Mouse (Mus musculus) cerebellum, adult 18-20 months (tissue): ENCODE measurements around the gene Cnot4.

Source experiments
- DNase-seq, 2 experiments: peaks; one replicate each; pipeline ENCODE4 v3.0.0; 2021

The Cnot4 gene

GRCm38 (mm10) chr6:35032704-35033103 lies 100.8 kb downstream of the Cnot4 start:
- no peak for DNase-seq

GRCm38 (mm10) chr6:35030811-35031210 lies 102.7 kb downstream of the Cnot4 start:
- DNase-seq = no peak

- DNase-seq = no peak
Measured at GRCm38 (mm10) chr6:35030226-35030625, 103.3 kb downstream of the Cnot4 start.

GRCm38 (mm10) chr6:35028023-35028422 lies 105.5 kb downstream of the Cnot4 start:
- DNase-seq = no peak

- peak; percentile 20 to 40 for DNase-seq
Measured at GRCm38 (mm10) chr6:35027257-35027656, 106.3 kb downstream of the Cnot4 start.

GRCm38 (mm10) chr6:35016624-35017023 lies 116.9 kb downstream of the Cnot4 start:
- DNase-seq = no peak

- no peak for DNase-seq
Measured at GRCm38 (mm10) chr6:35011953-35012352, 121.6 kb downstream of the Cnot4 start.

GRCm38 (mm10) chr6:35010705-35011104 lies 122.8 kb downstream of the Cnot4 start:
- DNase-seq = no peak

- DNase-seq = peak; percentile 62 to 65
Measured at GRCm38 (mm10) chr6:35002261-35002669, 131.3 kb downstream of the Cnot4 start.

GRCm38 (mm10) chr6:34999101-34999500 lies 134.4 kb downstream of the Cnot4 start:
- DNase-seq = peak in 1 of 2 experiments; percentile 21

- no peak for DNase-seq
Measured at GRCm38 (mm10) chr6:34996496-34996895, 137.0 kb downstream of the Cnot4 start.

GRCm38 (mm10) chr6:34995265-34995681 lies 138.3 kb downstream of the Cnot4 start:
- peak; percentile 70 to 75 for DNase-seq

GRCm38 (mm10) chr6:34994692-34995091 lies 138.8 kb downstream of the Cnot4 start:
- no peak for DNase-seq

GRCm38 (mm10) chr6:34989263-34989662 lies 144.3 kb downstream of the Cnot4 start:
- no peak for DNase-seq

GRCm38 (mm10) chr6:34988081-34988761 lies 145.3 kb downstream of the Cnot4 start, which contains the start of gene Slc23a4:
Gene Slc23a4 (minus strand): TSS chr6:34988404.
- no peak for DNase-seq

GRCm38 (mm10) chr6:34987085-34987645 lies 146.4 kb downstream of the Cnot4 start:
- DNase-seq = no peak

- no peak for DNase-seq
Measured at GRCm38 (mm10) chr6:34980661-34981060, 152.9 kb downstream of the Cnot4 start.

- DNase-seq = no peak
Measured at GRCm38 (mm10) chr6:34979291-34979690, 154.2 kb downstream of the Cnot4 start.
